Mouse (Mus musculus) adrenal gland, postnatal 25 days (tissue): ENCODE measurements around the gene Sox12. TPM values are rescaled to one million over a fixed set of nuclear protein-coding genes. Genes with fewer than 3 reads are reported as not detected.
"Not testable (repeated sequence)": the region's sequence is repeated elsewhere in the genome, so short reads cannot be mapped to it uniquely, and the experiment has no call there.

Experiments
- DNase-seq: peaks from one replicate; pipeline ENCODE4 v3.0.0; 2021; ENCODE audit warnings: mixed read lengths
- long read RNA-seq: library from polyadenylated mRNA; stranded (forward); transcript quantifications from one replicate; pipeline ENCODE4 v2.0.0, GENCODE M21; 2021
- total RNA-seq: library from RNA; stranded (reverse); gene quantifications from 2 replicates; pipeline ENCODE4 v1.2.3, GENCODE M21; 2021

The Sox12 gene
- total RNA-seq: 17.0 and 22.8 TPM in 2 replicates
- long read RNA-seq, full-length matches to known transcripts: 7 of 7 reads
- long read RNA-seq, partial matches to known transcripts: 0 of 7 reads
- long read RNA-seq, other reads (novel, unspliced or antisense): 0 of 7 reads

DNA sequence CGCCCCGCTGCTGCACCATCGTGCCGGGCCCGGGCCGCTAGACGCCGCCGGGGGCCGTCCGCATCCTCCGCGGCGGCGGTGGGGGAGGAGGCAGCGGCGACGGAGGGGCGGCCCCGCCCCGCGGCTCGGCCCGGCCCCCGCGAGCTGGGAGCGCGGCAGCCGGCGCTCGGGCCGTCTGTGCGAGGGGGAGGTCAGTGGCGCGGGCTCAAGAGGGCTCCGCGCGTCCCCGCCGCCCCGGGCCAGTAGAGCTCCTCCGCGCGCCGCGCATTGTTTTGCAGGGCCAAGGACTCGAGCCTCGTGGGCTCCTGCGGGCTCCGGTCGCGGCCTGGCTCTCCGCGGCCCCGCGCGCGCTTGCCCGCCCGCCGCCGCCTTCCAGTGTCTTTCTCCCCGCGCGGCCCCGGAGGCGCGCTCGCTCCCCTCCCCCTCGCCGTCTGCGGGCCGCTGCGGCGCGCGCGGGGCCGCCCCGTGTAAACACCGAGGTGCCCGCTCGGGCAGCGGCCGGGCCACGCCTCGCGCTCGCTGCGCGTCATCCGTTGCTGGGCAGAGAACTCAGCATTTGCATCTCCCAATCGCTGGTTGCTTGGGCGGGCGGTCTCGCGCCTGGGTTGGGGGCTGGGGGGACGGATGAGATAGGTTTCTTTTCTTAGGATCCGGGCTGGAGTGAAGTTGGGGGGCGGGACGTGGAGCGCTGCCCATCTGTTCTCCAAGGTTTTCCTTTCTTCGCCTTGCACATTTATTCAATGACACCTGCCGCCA is at the start of gene Sox12:
TSS of gene Sox12 (minus strand) at position 384 of the 756 bp plus-strand sequence.
- peak; percentile 99 for DNase-seq

DNA sequence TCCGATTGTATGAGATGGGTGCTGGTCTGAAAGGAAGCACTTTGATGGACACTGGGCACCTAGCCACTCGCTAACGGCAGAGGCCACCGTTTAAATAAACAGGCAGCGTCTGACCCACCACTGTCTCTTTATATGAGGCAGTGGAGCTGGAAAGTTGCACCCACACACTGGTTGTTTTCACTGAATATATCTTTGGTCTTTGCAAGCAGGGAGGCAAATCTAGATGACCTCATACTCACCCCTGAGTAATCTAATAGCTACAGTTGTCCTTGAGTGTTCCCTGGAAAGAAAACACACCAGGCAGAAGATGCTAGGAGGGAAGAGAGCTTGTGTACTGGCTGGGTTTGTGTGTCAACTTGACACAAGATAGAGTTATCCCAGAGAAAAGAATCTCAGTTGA is 49.6 kb upstream of the Sox12 start:
- no peak for DNase-seq

DNA sequence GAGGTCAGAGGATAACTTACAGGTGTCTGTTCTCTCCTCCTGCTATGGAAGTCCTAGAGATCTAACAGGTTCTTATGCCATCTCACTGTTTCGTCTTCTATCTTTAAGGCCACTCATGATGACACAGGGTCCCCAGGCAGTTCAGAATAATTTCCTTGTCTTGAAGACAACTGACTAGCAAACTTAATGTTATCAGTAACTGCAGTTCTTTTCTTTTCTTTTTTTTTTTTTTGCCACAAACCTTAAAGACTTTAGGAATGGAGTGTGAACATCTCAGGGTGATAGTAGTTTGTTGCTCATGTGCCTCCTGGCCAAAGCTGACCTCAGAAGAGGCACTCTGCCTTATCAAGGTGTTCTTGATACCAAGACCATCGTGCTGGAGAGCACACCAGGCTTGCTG is 48.8 kb upstream of the Sox12 start:
- DNase-seq: no peak

DNA sequence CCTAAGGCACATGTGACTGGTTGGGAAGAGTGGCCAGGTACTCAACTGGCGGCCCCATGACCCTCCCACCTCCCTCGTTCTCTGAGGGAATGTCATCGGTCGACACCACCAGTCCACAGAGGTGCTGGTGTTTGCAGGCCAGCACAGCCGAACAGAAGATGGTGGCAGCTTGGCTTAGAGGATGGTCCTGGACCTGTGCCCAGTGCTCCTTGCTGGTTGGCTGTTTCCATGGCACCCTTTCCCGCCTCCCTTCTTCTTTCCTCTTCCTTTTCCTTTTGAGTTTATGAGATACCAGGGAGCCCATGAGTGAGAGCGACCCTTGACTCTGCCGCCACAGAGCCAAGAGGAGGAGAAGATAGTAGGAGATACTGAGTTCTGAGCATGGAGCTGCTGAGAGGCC is 45.4 kb upstream of the Sox12 start:
- peak; percentile 5 for DNase-seq

DNA sequence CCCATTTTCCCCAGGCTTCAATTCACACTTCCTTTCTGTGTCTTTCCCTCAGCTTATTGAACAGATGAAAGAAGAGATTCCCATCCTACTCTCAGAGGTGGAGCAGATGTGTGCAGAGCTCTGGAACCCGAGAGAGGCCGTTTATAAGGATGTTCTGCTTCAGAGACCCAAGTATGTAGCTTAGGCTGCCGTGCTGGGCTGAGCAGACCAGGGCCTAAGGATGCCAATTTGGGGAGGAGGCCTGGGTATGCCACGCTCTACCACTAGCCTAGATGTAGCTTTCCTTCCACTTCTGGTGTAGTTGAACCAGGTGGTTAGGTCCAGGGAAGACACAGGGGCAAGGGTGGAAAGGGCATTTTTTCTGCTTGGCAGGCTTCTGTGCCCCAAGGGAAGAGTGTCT is 44.5 kb upstream of the Sox12 start:
- no peak for DNase-seq

DNA sequence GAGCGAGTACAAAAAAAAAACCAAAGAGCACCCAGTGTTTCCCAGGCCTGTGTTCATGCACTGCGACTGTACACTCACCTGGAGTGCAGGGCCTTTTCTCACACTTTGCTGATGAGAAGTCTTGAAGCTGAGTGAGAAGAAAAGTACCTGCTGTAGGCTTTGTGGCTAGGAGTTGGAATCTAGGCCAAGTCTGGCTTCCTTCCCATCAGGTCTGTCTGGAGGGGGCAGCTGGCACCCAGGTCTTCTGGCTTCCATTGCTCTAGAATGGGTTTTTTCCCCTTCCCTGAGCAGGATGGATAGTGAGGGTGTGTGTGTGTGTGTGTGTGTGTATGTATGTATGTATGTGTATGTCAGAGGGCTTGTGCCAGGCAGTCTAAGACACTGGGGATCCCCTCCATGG is 42.0 kb upstream of the Sox12 start:
- DNase-seq: no peak

DNA sequence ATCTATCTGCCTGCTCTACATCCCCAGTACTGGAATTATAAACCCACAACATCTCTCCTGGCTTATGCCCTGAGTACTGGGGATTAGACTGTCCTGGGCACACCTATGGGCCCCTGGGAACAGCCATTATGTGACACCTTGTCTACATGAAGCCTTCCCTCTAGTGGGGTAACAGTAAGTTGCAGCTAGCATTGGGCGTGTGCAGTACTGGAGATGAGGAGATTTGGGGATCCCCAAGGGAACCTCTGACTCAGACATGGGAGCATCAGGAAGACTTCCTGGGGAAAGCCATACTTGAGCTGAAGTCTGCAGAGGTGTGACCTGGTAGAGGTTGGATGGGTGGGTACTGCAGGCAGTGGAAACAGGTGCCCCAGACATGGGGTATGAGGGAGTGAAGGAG is 41.1 kb upstream of the Sox12 start:
- DNase-seq: no peak

DNA sequence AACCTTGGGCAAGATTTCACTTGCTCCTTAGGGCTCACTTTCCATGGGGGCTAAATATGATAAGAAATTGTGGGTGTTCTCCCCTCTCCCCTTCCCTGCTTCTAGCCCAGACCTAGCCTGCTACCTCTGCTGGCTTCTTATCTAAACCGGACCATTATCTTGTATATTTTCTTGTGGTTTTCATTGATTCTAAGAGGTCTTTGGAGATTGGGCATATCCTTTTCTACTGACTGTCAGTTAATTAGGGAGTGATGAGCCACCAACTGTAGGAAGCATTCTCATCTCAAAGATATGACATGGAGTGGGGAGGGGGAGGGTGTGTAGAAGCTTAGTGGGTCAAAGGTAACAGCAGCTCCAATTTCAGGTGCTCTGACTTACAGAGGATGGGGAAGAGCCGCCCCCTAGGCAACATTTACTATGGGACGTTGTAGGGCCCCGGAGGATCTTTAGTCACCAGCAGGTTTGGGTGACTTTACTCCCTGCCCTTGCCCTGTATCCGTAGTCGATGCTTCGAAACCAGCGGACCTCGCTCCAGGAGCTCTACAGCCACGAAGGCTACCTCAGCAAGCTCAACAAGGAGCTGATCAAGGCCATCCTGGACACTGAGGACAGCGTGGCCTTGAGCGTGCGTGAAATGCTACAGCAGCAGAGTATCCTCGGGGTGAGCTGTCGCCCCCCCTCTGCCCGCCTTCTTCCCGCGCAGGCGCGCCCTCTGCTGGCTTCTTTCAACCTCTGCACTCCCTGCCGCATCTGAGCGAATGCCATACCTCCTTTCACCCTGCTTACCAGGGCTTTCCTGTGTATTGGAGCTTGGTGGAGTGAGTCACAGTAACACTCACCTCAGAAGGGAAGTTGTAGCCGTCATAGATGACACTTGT is 39.4 kb upstream of the Sox12 start:
- DNase-seq: peak; percentile 90

DNA sequence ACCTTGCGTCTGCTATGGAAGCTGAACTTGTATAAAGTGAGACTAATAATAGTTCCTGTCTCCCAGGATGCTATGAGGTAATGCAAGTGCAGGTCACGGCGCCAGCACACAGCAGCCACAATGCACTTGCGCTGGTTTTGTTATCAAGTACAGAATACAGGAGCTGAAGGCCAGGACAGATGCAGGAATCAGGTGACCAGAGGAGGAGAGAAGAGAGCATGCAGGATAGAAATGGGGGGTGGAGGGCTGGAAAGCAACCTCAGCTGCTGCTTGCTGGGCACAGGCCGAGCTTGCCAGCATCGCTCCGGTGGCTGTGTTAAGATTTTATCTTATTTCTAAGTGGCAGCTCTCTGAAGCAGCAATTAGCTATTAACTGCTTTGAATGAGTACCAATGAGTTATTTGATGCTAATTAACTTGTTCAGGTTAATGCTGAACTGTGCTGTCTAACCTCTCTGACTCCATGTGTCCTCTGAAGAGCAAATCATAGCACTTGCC is 38.6 kb upstream of the Sox12 start:
- DNase-seq: no peak

DNA sequence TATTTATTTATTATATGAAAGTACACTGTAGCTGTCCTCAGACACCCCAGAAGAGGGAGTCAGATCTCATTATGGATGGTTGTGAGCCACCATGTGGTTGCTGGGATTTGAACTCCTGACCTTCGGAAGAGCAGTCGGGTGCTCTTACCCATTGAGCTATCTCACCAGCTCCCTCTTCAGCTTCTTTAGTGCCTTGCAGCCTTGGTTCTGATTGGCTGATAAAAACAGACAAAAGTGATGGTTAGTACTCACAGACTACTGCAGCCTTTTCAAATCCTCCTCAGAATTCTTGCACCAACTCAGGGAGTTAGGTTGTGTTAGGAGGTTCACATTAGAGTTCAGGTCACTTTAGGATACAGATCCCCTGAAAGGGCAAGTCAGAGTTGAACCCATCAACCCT is 30.6 kb upstream of the Sox12 start:
- DNase-seq: not testable (repeated sequence)

DNA sequence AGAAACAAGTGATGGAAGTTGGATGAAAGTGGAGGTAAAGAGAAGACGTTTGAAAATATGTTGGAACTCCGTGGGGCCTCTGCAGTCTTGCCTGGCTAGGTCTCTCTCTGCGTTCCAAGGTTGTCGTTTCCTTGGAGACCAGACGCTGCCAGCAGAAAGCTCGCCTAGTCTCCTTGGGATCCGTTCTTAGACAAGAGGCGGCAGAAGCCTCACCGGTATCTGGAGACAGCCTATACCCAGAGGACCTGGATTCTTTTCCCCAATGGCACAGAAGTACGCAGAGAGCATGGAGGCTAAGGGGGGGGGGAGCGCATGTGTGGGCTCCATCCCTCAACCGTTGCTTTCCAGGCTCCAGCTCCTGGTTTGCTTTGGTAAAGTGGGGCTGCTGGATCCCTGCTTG is 29.6 kb upstream of the Sox12 start:
- no peak for DNase-seq

DNA sequence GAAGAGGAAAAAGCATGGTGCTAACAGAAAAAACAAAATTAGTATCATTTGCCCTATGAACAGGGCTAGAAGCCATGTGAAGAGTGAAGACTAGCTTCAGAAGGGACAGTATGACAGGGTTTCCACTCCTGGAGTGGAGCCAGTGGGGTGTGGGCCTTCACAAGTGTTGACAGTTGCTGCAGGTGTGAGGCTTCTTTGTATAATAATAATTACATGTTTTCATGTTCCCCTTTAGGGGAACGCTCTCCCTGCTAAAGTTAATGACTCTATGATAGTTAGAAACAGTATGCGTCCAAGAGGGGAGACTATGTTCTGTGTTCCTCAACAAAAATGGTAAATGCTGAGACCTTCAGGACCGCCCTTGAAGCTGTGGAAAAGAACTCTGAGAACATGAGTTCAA is 17.9 kb upstream of the Sox12 start:
- no peak for DNase-seq

DNA sequence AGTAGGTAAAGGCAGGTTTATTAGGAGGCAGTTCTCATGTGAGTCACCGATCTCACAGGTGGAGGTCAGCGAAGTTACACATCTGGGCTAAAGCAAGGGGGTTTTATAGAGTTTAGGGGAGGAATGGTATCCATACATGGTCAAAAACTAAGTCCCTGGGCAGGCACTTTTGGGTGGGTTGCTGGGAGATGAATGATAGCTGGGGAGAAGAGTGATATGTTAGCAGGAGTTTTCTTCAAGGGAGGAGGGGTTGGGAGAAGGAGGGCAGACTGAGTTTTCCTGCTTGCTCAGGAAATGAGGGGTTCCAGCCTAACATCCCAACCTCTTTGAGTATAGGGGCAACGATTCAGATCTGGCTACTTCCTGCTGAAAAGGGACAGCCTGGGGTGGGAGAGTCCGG is 17.4 kb upstream of the Sox12 start, which contains the start of gene 6820408C15Rik:
TSS of gene 6820408C15Rik (plus strand) at position 301 of the 400 bp plus-strand sequence.
- DNase-seq: no peak

DNA sequence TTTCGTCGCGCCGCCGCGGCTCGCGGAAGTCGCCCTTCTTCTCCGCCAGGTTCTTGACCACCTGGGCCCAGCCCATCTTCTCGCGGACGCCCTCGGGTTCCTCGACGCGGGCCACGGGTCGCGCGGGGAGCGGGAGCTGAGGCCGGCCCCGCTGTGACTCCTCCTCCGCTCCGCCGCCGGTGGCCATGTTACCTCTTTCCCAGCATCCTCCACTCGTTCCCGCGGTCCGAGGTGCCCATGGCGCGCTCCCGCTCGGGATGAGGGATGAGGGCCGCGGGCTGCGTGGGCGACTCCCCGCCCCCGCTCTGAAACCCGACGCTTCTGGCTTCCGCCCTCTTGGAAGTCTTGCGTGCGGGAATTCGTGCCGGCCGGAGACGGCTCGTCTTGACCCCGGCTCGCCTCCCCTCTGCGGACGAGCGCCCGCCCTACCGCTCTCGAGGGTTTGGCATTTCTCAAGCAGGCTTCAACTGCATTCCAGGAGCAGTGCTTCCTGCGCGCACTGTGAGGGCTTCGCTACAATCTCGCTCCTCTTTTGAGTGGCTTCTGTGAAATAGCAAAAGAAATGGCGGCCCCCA is 16.8 kb upstream of the Sox12 start, which contains the start of gene Zcchc3:
TSS of gene Zcchc3 (minus strand) at position 437 of the 575 bp plus-strand sequence.
- peak; percentile 87 for DNase-seq

DNA sequence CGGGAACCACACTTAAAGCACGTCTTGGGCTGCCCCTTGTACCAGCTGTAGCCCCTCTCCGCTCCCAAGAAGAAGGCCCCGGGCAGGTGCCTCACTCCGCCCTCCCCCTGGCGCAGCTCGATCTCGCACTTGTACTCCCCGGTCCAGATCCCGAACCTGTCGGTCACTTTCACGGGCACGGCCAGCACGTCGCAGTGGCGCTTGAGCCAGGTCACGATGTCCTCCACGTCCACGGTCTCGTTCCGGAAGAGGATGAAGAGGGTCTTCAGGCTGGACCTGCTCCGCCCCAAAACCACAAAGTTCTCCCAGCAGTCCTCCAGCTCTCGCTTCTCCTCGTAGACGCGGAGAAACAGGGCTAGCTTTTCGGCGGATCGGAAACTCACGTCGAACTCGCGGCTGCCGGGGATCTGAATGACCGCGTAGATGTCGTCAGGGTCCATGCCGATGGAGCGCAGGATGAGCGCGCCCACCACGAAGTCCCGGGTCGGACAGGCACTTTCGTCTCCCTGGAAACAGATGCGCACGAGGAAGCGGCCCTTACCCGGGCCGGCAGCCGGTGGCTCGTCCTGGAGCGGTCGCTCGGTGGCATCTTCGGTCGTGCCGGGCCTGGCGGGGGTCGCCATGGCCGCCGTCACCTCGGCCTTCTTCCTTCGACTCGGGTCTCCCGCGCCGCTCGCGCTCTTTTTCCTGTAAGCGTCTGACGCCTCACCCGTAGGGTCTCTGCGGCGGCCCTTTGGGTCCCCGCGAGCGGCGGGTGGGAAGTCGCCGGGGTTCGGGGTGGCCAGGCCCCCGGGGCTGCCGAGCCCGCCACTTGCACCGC is 16.1 kb upstream of the Sox12 start:
- peak; percentile 48 for DNase-seq

DNA sequence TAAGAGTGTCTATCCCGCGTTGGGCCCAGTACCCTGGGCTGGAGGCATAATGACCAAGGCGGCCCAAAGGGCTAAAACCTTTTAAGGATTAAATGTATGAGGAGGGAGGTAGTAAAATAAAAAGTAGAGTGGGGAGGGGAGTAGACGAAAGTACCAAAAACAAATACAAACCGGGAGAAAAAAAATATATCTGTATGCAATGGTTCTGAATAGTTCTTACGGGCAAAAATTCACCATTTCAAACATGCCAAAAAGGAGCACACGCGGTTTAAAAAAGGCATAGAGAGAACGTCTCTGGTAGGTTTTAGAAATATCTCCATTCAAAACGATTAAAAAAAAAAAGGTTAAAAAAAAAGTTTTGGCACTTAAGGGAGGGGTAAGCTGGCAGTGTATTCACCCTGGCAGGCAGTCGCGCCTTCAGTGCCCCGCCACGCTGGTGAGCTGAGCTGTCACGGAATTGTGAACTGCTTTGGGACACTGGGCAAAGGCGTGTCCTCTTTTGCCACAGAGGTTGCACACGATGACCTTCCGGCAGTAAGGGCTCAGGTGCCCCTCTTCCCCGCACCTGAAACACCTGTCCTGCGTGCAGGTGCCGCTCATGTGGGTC is 15.4 kb upstream of the Sox12 start:
- peak; percentile 38 for DNase-seq

DNA sequence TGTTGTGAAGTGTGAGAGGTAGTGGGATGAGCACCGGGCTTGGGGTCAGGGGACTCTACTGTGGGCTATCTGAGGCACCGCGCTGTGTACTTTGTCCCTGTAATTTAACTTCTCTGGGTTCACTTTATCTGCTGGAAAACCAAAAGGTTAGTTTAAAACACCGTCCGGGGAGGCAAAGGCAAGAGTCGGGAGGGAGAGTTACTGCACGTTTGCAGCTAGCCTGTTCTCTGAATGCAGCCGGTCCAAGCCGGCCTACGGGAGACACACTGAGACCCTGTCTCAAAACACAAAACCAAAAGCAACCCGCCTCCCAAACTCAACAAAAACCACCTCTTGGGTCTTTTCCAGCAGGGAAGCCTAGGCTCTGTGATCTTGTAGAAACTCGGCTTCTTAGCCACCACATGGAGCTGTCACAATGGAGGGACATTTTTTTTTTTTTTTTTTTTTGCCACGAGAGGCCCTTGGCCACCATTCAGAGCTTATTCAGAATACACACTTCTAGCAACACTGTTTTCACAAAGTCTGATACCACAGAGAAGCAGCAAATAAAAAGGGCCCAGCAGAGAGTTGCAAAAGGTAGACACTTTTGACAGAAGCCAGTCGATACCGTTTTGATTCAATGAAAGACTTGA is 14.8 kb upstream of the Sox12 start:
- DNase-seq: no peak

DNA sequence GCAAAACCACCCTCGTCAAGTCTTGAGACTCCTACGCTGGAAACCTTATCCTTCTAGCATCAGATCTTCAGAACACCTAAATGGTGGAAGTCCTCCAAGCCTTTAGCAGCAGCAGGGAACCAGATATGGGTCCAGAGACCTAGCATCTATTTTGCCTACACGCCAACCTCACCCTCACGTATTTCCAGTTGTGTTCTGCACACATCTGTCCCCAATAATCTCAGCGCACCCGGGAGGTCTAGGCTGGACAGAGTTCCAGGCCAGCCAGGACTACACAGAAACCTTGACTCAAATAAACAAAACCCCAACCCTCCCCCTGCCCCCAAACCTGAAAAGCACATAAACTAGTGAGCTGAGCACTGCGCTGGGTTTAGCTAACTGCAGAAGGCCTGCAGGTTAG is 13.6 kb upstream of the Sox12 start:
- DNase-seq: no peak

DNA sequence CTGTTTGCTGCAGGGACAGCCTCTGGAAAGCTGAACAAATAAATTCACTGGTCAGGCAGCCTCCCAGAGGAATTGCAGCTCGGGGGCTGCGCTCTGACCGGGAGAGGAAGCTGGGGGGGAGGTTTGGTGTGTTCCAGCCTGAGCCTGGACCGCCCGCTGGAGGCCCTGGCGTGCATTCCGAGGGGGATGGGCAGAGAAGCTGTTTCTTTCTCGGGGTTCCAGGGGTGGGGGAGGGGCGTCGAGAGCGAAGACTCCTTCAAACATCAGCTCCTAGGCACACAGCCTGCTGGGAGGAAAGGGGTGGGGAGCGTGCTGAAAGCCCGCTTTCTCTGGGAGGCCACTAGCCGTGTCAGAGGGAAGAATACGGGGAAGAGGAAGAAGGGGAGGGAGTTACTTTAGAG is 13.1 kb upstream of the Sox12 start:
- DNase-seq: peak; percentile 59

DNA sequence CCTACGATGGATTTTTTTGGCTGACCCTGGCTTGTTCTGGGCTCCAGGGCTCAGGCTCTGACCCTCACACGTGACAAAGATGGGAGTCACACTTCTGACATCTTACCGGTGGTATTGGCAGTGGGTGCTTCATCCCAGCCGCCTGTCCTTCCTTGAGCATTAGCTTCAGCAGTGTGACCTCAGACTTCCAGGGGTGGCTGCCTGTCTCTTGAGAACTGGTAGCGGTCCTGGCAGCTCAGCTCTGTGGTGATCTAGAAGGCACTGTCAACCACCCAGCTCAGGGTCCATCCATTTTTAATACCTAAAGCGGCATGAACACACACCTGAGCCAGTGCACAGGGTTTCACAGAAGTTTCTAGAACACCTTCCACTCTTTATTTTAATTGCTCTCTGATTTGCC is 11.9 kb upstream of the Sox12 start:
- no peak for DNase-seq

DNA sequence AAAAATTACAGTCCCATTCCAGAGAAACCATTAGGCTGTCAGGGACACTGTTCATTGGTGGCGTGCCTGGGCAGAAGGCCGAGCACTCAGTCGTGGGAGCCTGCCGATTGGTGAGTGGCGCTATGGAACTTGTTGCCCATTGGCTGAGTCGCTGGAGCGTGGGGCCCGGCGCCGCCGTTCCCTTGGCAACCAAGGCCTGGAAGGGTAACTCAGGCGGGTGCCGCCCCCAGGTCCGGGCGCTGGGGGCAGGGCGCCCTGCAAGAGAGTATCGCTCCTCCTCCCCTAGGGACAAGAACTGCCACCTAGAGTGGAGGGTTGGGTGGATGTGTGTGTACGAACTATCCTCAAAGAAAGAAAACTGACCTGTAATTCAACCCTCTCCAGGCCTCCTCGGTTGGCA is 8.3 kb upstream of the Sox12 start:
- peak; percentile 96 for DNase-seq
